19 mouse cellular contexts compared by ENCODE assay signal in genomic region chr3:102096366-102096765, GRCm38 (mm10). TPM values are rescaled to one million over a fixed set of nuclear protein-coding genes. Genes with fewer than 3 reads are reported as not detected.
DNase-seq lines count a peak whose midpoint lies in the region; ATAC-seq and TF ChIP-seq lines count a peak whose summit lies in the region.
"Had no signal": no experiment of that assay in that cellular context is flagged by ENCODE, and none has a peak within 500 bp of the region (broad histone marks: within the 10 kb centered on the region; RNA-seq: fewer than 3 reads in every experiment).

No protein-coding gene starts in this region.

- TF ChIP-seq EP300 in heart, postnatal 0 days (IDR thresholded peaks at IDR 0.05; ENCODE audit: low read depth) = no peak

- no peak for DNase-seq in heart, postnatal 0 days (ENCODE audit: low spot score)
- no peak for DNase-seq in heart, adult 18-20 months
- peak; percentile 37 for DNase-seq in midbrain, postnatal 0 days (ENCODE audit: low spot score)
- DNase-seq in midbrain, embryonic 14.5 days = no peak
- DNase-seq: cerebellum, adult 2 months; embryo, embryonic 11 days; gastrocnemius, postnatal 10 days; heart, postnatal 10 days; heart, postnatal 4 days; kidney, adult 8-10 months had no signal

- no peaks in the 10 kb centered on the region for H3K27me3 ChIP-seq in forebrain, embryonic 16.5 days (replicated peaks; ENCODE audit: control insufficient read depth, insufficient read depth, low read length)
- no peaks in the 10 kb centered on the region for H3K27me3 ChIP-seq in forebrain, embryonic 15.5 days
- H3K27me3 ChIP-seq in heart, postnatal 0 days (ENCODE audit: control insufficient read depth, insufficient read depth, low read length) = no peaks in the 10 kb centered on the region
- H3K27me3 ChIP-seq in midbrain, postnatal 0 days (ENCODE audit: insufficient read depth, low read length) = no peaks in the 10 kb centered on the region
- no peaks in the 10 kb centered on the region for H3K27me3 ChIP-seq in midbrain, embryonic 14.5 days (ENCODE audit: control insufficient read depth, insufficient read depth, low read length)
- H3K27me3 ChIP-seq: embryonic facial prominence, embryonic 15.5 days; hindbrain, embryonic 13.5 days had no signal

- no peaks in the 10 kb centered on the region for H3K9me3 ChIP-seq in forebrain, embryonic 16.5 days (ENCODE audit: control insufficient read depth, low read length)
- no peaks in the 10 kb centered on the region for H3K9me3 ChIP-seq in forebrain, embryonic 15.5 days
- no peaks in the 10 kb centered on the region for H3K9me3 ChIP-seq in heart, postnatal 0 days (replicated peaks; ENCODE audit: control insufficient read depth, low read length)
- no peaks in the 10 kb centered on the region for H3K9me3 ChIP-seq in midbrain, postnatal 0 days (ENCODE audit: low read length)
- no peaks in the 10 kb centered on the region for H3K9me3 ChIP-seq in midbrain, embryonic 14.5 days (ENCODE audit: control insufficient read depth, low read length)
- H3K9me3 ChIP-seq: embryonic facial prominence, embryonic 15.5 days; forebrain, embryonic 10.5 days; heart, embryonic 13.5 days; hindbrain, embryonic 13.5 days had no signal

- no peak overlapping the region for H3K4me3 ChIP-seq in forebrain, embryonic 16.5 days (replicated peaks; ENCODE audit: low read length)
- H3K4me3 ChIP-seq in forebrain, embryonic 15.5 days = no peak overlapping the region
- no peak overlapping the region for H3K4me3 ChIP-seq in heart, postnatal 0 days (ENCODE audit: low read depth, low read length)
- no peak overlapping the region for H3K4me3 ChIP-seq in midbrain, postnatal 0 days (ENCODE audit: low read depth, low read length)
- no peak overlapping the region for H3K4me3 ChIP-seq in midbrain, embryonic 14.5 days (replicated peaks; ENCODE audit: low read depth, low read length)
- H3K4me3 ChIP-seq: embryonic facial prominence, embryonic 15.5 days; erythroblast, embryonic 14.5 days; forebrain, embryonic 10.5 days; heart, embryonic 13.5 days; hindbrain, embryonic 13.5 days had no signal

- ATAC-seq in forebrain, embryonic 16.5 days = peak; percentile 31; the same call in 1 of the 2 replicates
- no peak for ATAC-seq in forebrain, embryonic 15.5 days (replicated peaks)
- ATAC-seq in heart, postnatal 0 days (ENCODE audit: insufficient read depth, low read depth) = no peak
- ATAC-seq in midbrain, postnatal 0 days (ENCODE audit: low FRiP score) = 0 out of 2 replicates have a peak, but pooled peaks have one; percentile 23
- ATAC-seq in midbrain, embryonic 14.5 days (ENCODE audit: low FRiP score, low TSS enrichment) = no peak
- ATAC-seq: intestine, postnatal 0 days had no signal

- no peak overlapping the region for H3K4me2 ChIP-seq in forebrain, embryonic 16.5 days (ENCODE audit: low read length)
- H3K4me2 ChIP-seq in forebrain, embryonic 15.5 days (replicated peaks) = no peak overlapping the region
- no peak overlapping the region; the same call in 1 of the 2 replicates for H3K4me2 ChIP-seq in heart, postnatal 0 days (ENCODE audit: low read depth, low read length)
- H3K4me2 ChIP-seq in midbrain, postnatal 0 days (ENCODE audit: low read depth, low read length, poor library complexity, severe bottlenecking) = no peak overlapping the region
- H3K4me2 ChIP-seq in midbrain, embryonic 14.5 days (ENCODE audit: low read length) = no peak overlapping the region
- H3K4me2 ChIP-seq: embryonic facial prominence, embryonic 15.5 days; heart, embryonic 13.5 days; hindbrain, embryonic 13.5 days had no signal

- no peak for TF ChIP-seq CTCF in heart, postnatal 0 days (IDR thresholded peaks at IDR 0.05; ENCODE audit: low read depth)
- no peak for TF ChIP-seq CTCF in midbrain, postnatal 0 days (IDR thresholded peaks at IDR 0.05)

- no peak overlapping the region for H3K9ac ChIP-seq in forebrain, embryonic 16.5 days (replicated peaks; ENCODE audit: low read depth, low read length)
- no peak overlapping the region for H3K9ac ChIP-seq in forebrain, embryonic 15.5 days (replicated peaks)
- no peak overlapping the region for H3K9ac ChIP-seq in heart, postnatal 0 days (replicated peaks; ENCODE audit: low read depth, low read length)
- no peak overlapping the region for H3K9ac ChIP-seq in midbrain, postnatal 0 days (replicated peaks; ENCODE audit: low read length, poor library complexity, severe bottlenecking)
- no peak overlapping the region for H3K9ac ChIP-seq in midbrain, embryonic 14.5 days (replicated peaks; ENCODE audit: low read length)
- H3K9ac ChIP-seq: embryonic facial prominence, embryonic 15.5 days; heart, embryonic 13.5 days; hindbrain, embryonic 13.5 days had no signal

- no peaks in the 10 kb centered on the region for H3K36me3 ChIP-seq in forebrain, embryonic 16.5 days (ENCODE audit: control insufficient read depth, insufficient read depth)
- no peaks in the 10 kb centered on the region for H3K36me3 ChIP-seq in forebrain, embryonic 15.5 days
- H3K36me3 ChIP-seq in heart, postnatal 0 days (replicated peaks; ENCODE audit: control insufficient read depth, insufficient read depth, low read length) = peaks cover 17% of the 10 kb centered on the region; the same call in 1 of the 2 replicates
- H3K36me3 ChIP-seq in midbrain, postnatal 0 days (ENCODE audit: insufficient read depth, low read length) = no peaks in the 10 kb centered on the region
- H3K36me3 ChIP-seq in midbrain, embryonic 14.5 days (ENCODE audit: control insufficient read depth, insufficient read depth, low read length) = no peaks in the 10 kb centered on the region
- H3K36me3 ChIP-seq: embryonic facial prominence, embryonic 15.5 days; forebrain, embryonic 10.5 days; hindbrain, embryonic 13.5 days had no signal

- H3K4me1 ChIP-seq in forebrain, embryonic 16.5 days (replicated peaks; ENCODE audit: control insufficient read depth, insufficient read depth, low read length) = no peaks in the 10 kb centered on the region
- no peaks in the 10 kb centered on the region for H3K4me1 ChIP-seq in forebrain, embryonic 15.5 days
- peaks cover 43% of the 10 kb centered on the region for H3K4me1 ChIP-seq in heart, postnatal 0 days (ENCODE audit: control insufficient read depth, insufficient read depth)
- H3K4me1 ChIP-seq in midbrain, postnatal 0 days (ENCODE audit: insufficient read depth, low read length) = no peaks in the 10 kb centered on the region
- H3K4me1 ChIP-seq in midbrain, embryonic 14.5 days (ENCODE audit: control insufficient read depth, insufficient read depth, low read length) = no peaks in the 10 kb centered on the region
- H3K4me1 ChIP-seq: embryonic facial prominence, embryonic 15.5 days; forebrain, embryonic 10.5 days had no signal

- no peak overlapping the region for H3K27ac ChIP-seq in forebrain, embryonic 16.5 days (ENCODE audit: low read length)
- no peak overlapping the region for H3K27ac ChIP-seq in forebrain, embryonic 15.5 days (replicated peaks)
- peak overlapping the region; percentile 11; the same call in 1 of the 2 replicates for H3K27ac ChIP-seq in heart, postnatal 0 days (ENCODE audit: low read depth)
- H3K27ac ChIP-seq in midbrain, postnatal 0 days (ENCODE audit: low read depth, low read length) = no peak overlapping the region
- no peak overlapping the region for H3K27ac ChIP-seq in midbrain, embryonic 14.5 days (replicated peaks; ENCODE audit: low read depth, low read length)
- H3K27ac ChIP-seq: embryonic facial prominence, embryonic 15.5 days; forebrain, embryonic 10.5 days; heart, embryonic 13.5 days; hindbrain, embryonic 13.5 days had no signal

- 79% methylated on average over 8 of the region's 8 CpGs for WGBS in forebrain, embryonic 16.5 days
- 83% methylated on average over 8 of the region's 8 CpGs for WGBS in forebrain, embryonic 15.5 days
- 85% methylated on average over 8 of the region's 8 CpGs for WGBS in heart, postnatal 0 days
- WGBS in midbrain, postnatal 0 days = 87% methylated on average over 8 of the region's 8 CpGs
- 85% methylated on average over 8 of the region's 8 CpGs for WGBS in midbrain, embryonic 14.5 days

RNA-seq across cellular contexts. Expression of gene Casq2, which starts 10.2 kb away (rescaled TPM):
- polyA plus RNA-seq in forebrain, embryonic 16.5 days (2015; fragmentation: Nextera tagmentation; extraction: Ambion mirVana) = 0.33 and 0.47 TPM in 2 replicates
- polyA plus RNA-seq in forebrain, embryonic 15.5 days (2015; fragmentation: Nextera tagmentation; extraction: Ambion mirVana) = 0.13 and 0.19 TPM in 2 replicates
- 836 and 965 TPM in 2 replicates for total RNA-seq in heart, postnatal 0 days (2014; rRNA removed; ENCODE audit: low replicate concordance)
- polyA plus RNA-seq in heart, postnatal 0 days (2015; fragmentation: Nextera tagmentation; extraction: Ambion mirVana) = 809 and 872 TPM in 2 replicates
- 100 to 1,000 TPM; 895 to 982 TPM for total RNA-seq in heart, adult 18-20 months (2021)
- 0.93 and 4.5 TPM in 2 replicates for total RNA-seq in midbrain, postnatal 0 days (2014; rRNA removed)
- polyA plus RNA-seq in midbrain, postnatal 0 days (2015; fragmentation: Nextera tagmentation; extraction: Ambion mirVana) = 0.61 and 0.84 TPM in 2 replicates
- polyA plus RNA-seq in midbrain, embryonic 14.5 days (2014; fragmentation: Nextera tagmentation; extraction: Ambion mirVana) = 0.16 and 0.26 TPM in 2 replicates
- total RNA-seq: common myeloid progenitor, adult 5-6 weeks had no signal
- polyA plus RNA-seq: erythroblast, embryonic 14.5 days; forebrain, embryonic 10.5 days had no signal

Comparison
In these comparisons a context has a peak if more than half of its experiments do, and no peak if none do; other contexts are left out.
1. ATAC-seq: peak in forebrain, embryonic 16.5 days (single experiment) and midbrain, postnatal 0 days (single experiment); none in forebrain, embryonic 15.5 days (single experiment), heart, postnatal 0 days (single experiment) and midbrain, embryonic 14.5 days (single experiment).
2. RNA of gene Casq2, which starts 10.2 kb away (polyA plus RNA-seq): 809 to 872 TPM in heart, postnatal 0 days; 0.61 to 0.84 TPM in midbrain, postnatal 0 days, 0.33 to 0.47 TPM in forebrain, embryonic 16.5 days, 0.16 to 0.26 TPM in midbrain, embryonic 14.5 days and 0.13 to 0.19 TPM in forebrain, embryonic 15.5 days; every median in the first group is over 100 times any median in the second.